Mouse (Mus musculus): ENCODE results near the gene Aasdhppt. TPM values are rescaled to one million over a fixed set of nuclear protein-coding genes. Genes with fewer than 3 reads are reported as not detected.

The Aasdhppt gene
- 34.2 and 35.9 TPM in 2 replicates for polyA plus RNA-seq (2015; fragmentation: Nextera tagmentation; extraction: Ambion mirVana)

DNA sequence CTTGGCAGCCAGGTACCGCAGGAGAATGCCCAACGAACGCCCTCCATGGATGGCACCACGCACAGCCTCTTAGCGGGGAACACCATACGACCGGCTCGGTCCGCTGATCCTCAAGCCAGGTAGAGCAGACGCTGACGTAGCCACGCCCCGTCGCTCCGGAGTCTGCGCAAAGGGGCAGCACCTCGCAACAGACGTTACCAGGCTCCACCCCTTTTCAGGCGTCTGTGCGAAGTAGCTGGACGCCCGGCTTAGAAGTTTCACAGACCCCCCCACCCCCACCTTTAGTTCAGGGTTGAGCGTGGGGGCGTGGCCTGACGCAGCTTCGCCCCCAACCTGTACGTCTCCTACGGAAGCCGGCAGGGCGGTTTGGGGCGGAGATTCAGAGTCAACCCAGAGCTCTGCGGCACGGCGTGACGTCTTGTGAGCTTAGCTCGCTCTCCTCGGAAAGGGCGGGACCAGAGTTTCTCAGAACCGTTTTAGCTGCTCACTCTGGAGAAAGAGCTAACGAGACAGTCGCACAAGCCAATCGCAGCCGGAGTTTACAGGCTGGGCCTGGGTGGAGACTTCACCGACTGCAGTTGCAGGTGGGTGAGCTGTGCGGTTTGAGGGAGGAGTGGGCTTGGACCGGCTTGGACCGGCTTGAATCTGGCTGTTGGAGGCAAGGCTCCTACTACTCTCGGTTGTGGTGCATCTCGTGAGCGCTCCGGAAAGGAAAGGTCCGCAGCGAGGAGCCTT, at the start of gene Aasdhppt, which contains the start of gene Kbtbd3:
TSS of gene Aasdhppt (minus strand) at position 121 of the 735 bp plus-strand sequence.
TSS of gene Kbtbd3 (plus strand) at position 483 of the 735 bp plus-strand sequence.
- under 1% methylated on average over 52 of the region's 53 CpGs for WGBS
- no peaks in the 10 kb centered on the region for H3K27me3 ChIP-seq
- peak within 1 kb of the TSS; percentile 71 for H3K4me3 ChIP-seq
- ATAC-seq: peak; percentile 98
- peak within 1 kb of the TSS; percentile 72 for H3K4me2 ChIP-seq
- H3K9me3 ChIP-seq (replicated peaks): no peaks in the 10 kb centered on the region
- no peaks in the 10 kb centered on the region for H3K36me3 ChIP-seq (ENCODE audit: poor library complexity, severe bottlenecking)
- H3K9ac ChIP-seq: peak within 1 kb of the TSS; percentile 82
- H3K4me1 ChIP-seq: peaks cover 24% of the 10 kb centered on the region
- H3K27ac ChIP-seq: peak within 1 kb of the TSS; percentile 91

- Histone ChIP-seq H3K4me3 (no peak overlapping the region), H3K4me1 (no peaks in the 10 kb centered on the region), H3K36me3 (ENCODE audit: poor library complexity, severe bottlenecking) (no peaks in the 10 kb centered on the region), H3K9me3 (replicated peaks) (no peaks in the 10 kb centered on the region), H3K27me3 (no peaks in the 10 kb centered on the region), H3K9ac (no peak overlapping the region), H3K4me2 (no peak overlapping the region), H3K27ac (no peak overlapping the region)
- no peak for ATAC-seq
- WGBS: 69% methylated on average over 1 of the region's 1 CpGs
Observed at GRCm38 (mm10) chr9:4353163-4353562, 43.9 kb upstream of the Aasdhppt start.

DNA sequence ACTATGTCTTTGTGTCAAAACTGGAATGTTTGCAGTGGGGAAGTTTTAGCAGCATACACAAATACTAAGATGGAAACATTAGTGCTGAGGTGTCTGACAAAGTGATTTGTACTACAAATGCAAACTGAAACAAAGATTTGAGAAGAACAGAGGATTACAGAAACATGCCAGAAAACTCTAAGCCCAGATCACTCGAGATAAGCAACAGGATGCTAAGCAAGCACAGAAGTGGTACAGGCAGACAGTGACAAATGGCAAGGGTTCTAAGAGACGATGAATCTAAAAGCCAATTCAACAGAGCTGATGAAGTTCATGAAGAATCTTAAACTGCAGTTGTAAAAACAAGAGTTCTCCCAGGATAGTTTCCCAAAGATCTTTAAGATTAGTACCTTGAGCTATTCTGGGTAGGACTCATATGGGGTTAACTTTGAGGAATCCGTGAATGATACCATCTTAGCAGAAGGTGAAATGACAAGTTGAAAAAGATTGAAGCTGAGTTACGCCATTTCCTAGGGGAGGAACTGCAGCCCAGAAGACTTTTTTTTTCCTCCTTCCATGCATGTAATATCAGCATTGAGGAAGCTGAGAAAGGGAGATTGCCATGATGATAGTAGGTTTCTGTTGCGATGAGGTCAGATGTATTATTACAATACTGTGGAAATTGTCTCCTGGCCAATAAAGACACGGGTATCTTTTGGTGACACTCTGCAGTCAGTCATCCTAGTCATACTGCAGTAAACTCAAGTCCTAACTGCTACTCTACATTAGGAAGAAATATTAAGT, 9.9 kb upstream of the Aasdhppt start:
- Histone ChIP-seq H3K27me3 (no peaks in the 10 kb centered on the region), H3K4me2 (no peak overlapping the region), H3K36me3 (ENCODE audit: poor library complexity, severe bottlenecking) (no peaks in the 10 kb centered on the region), H3K4me1 (no peaks in the 10 kb centered on the region), H3K27ac (no peak overlapping the region), H3K9me3 (replicated peaks) (no peaks in the 10 kb centered on the region), H3K4me3 (no peak overlapping the region), H3K9ac (no peak overlapping the region)
- WGBS: 88% methylated on average over 6 of the region's 6 CpGs
- no peak for ATAC-seq

DNA sequence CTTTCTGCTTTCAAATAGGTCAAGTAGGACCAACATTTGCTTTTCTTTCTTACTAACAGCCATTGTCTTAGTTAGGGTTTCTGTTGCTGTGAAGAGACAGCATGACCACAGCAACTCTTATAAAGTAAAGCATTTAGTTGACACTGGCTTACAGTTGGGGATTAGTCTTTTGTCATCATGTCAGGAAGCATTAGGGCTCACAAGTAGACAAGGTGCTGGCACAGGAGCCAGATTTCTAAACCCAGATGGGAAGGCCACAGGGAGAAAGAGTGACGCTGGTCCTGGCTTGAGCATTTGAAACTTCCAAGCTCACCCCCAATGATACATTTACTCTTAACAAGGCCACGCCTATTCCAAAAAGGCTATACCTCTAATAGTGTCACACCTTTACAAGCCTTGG, 6.5 kb upstream of the Aasdhppt start:
- H3K27ac ChIP-seq: no peak overlapping the region
- no peaks in the 10 kb centered on the region for H3K36me3 ChIP-seq (ENCODE audit: poor library complexity, severe bottlenecking)
- no peaks in the 10 kb centered on the region for H3K9me3 ChIP-seq (replicated peaks)
- H3K4me1 ChIP-seq: peaks cover 4% of the 10 kb centered on the region
- H3K4me2 ChIP-seq: no peak overlapping the region
- no peak overlapping the region for H3K4me3 ChIP-seq
- no peak for ATAC-seq
- no peaks in the 10 kb centered on the region for H3K27me3 ChIP-seq
- no peak overlapping the region for H3K9ac ChIP-seq
- WGBS: 91% methylated on average over 2 of the region's 2 CpGs

DNA sequence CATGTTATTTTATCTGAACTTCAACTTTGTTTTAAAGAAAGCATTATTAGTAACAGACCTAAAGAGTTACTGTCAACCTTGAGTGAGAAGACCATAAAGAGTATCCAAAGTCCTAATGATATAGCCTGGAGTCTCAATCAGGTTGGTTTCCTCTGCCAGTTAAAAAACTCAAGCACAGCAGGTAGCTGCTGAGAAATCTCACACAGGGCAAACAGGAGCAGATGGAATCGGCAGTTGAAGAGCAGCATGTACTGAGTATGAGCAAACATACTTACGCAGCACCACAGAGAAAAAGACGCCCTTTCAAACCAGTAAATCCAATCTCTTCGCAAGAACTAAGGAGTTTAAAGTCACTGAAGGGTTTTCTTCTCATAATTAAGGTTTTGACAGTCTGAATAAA, 4.7 kb upstream of the Aasdhppt start:
- no peak overlapping the region for H3K4me3 ChIP-seq
- H3K9ac ChIP-seq: no peak overlapping the region
- no peak overlapping the region for H3K27ac ChIP-seq
- WGBS: 89% methylated on average over 4 of the region's 4 CpGs
- no peaks in the 10 kb centered on the region for H3K27me3 ChIP-seq
- no peaks in the 10 kb centered on the region for H3K36me3 ChIP-seq (ENCODE audit: poor library complexity, severe bottlenecking)
- H3K4me2 ChIP-seq: no peak overlapping the region
- H3K4me1 ChIP-seq: peaks cover 11% of the 10 kb centered on the region
- no peak for ATAC-seq
- H3K9me3 ChIP-seq (replicated peaks): no peaks in the 10 kb centered on the region

- H3K4me1 ChIP-seq: peaks cover 24% of the 10 kb centered on the region
- no peak overlapping the region for H3K9ac ChIP-seq
- ATAC-seq: no peak
- no peaks in the 10 kb centered on the region for H3K27me3 ChIP-seq
- H3K4me3 ChIP-seq: no peak overlapping the region
- 88% methylated on average over 3 of the region's 3 CpGs for whole genome bisulfite sequencing
- no peaks in the 10 kb centered on the region for H3K36me3 ChIP-seq (ENCODE audit: poor library complexity, severe bottlenecking)
- H3K9me3 ChIP-seq (replicated peaks): no peaks in the 10 kb centered on the region
- H3K27ac ChIP-seq: no peak overlapping the region
- H3K4me2 ChIP-seq: no peak overlapping the region
Observed at GRCm38 (mm10) chr9:4311162-4311561, 1.9 kb upstream of the Aasdhppt start.

DNA sequence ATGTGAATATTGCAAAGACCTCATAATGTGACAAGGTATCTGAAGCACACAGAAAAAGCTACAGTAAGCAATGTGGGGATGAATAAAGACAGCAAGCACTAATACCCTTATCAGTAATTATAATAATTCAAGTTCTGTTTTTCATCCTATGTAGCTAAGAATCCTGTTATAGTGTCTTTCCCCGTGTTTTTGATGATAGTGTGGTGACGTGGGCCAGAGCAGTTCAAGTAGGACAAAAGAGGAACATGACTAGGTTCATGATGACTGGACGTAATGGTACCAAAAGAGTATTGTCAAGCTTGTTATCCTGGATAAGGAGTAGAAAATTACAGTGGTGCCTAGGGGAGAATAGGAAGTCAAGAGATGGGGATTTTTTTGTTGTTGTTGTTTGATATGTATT, 1.4 kb upstream of the Aasdhppt start:
- H3K9me3 ChIP-seq (replicated peaks): no peaks in the 10 kb centered on the region
- H3K36me3 ChIP-seq (ENCODE audit: poor library complexity, severe bottlenecking): no peaks in the 10 kb centered on the region
- H3K27me3 ChIP-seq: no peaks in the 10 kb centered on the region
- peaks cover 24% of the 10 kb centered on the region for H3K4me1 ChIP-seq
- H3K4me3 ChIP-seq: peak overlapping the region; percentile 71
- WGBS: 73% methylated on average over 3 of the region's 3 CpGs
- H3K4me2 ChIP-seq: peak overlapping the region; percentile 72
- no peak for ATAC-seq
- H3K27ac ChIP-seq: no peak overlapping the region
- peak overlapping the region; percentile 82 for H3K9ac ChIP-seq

GRCm38 (mm10) chr9:4308628-4309350, 482 bp downstream of the Aasdhppt start:
- H3K4me1 ChIP-seq: peaks cover 24% of the 10 kb centered on the region
- H3K9ac ChIP-seq: peak overlapping the region; percentile 77
- H3K36me3 ChIP-seq (ENCODE audit: poor library complexity, severe bottlenecking): no peaks in the 10 kb centered on the region
- peak overlapping the region; percentile 71 for H3K4me3 ChIP-seq
- H3K4me2 ChIP-seq: peak overlapping the region; percentile 72
- no peak for ATAC-seq
- H3K27me3 ChIP-seq: no peaks in the 10 kb centered on the region
- under 1% methylated on average over 36 of the region's 36 CpGs for WGBS
- H3K27ac ChIP-seq: peak overlapping the region; percentile 91
- no peaks in the 10 kb centered on the region for H3K9me3 ChIP-seq (replicated peaks)

GRCm38 (mm10) chr9:4304867-4305266, 4.4 kb downstream of the Aasdhppt start:
- H3K9ac ChIP-seq: no peak overlapping the region
- WGBS: 69% methylated on average over 1 of the region's 1 CpGs
- no peak for ATAC-seq
- no peak overlapping the region for H3K4me3 ChIP-seq
- H3K4me2 ChIP-seq: no peak overlapping the region
- H3K9me3 ChIP-seq (replicated peaks): no peaks in the 10 kb centered on the region
- H3K4me1 ChIP-seq: peaks cover 13% of the 10 kb centered on the region
- H3K36me3 ChIP-seq (ENCODE audit: poor library complexity, severe bottlenecking): peaks cover 22% of the 10 kb centered on the region
- no peaks in the 10 kb centered on the region for H3K27me3 ChIP-seq
- no peak overlapping the region for H3K27ac ChIP-seq

- WGBS: 98% methylated on average over 2 of the region's 2 CpGs
Observed at GRCm38 (mm10) chr9:4300466-4300865, 8.8 kb downstream of the Aasdhppt start.

DNA sequence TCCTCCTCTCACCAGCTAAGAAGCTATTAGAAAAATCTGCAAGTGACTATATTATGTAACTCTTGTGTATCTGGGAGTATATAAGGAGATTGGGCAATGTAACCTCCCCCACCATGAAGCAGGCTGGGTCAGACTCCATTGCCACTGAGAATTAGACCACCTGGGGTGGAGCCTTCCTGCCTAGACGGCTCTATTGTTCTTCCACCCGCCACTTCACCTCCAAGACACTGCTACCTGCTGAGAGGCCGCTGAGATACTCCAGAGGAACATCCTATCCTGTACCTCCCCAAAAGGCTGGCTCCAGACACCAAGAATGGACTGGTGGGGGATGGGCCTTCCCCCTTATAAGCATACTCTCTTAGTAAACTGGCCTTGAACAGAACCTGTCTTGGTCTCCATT, 25.4 kb downstream of the Aasdhppt start:
- no peak overlapping the region for H3K4me3 ChIP-seq
- no peak overlapping the region for H3K9ac ChIP-seq
- H3K27ac ChIP-seq: no peak overlapping the region
- no peaks in the 10 kb centered on the region for H3K27me3 ChIP-seq
- WGBS: 9% methylated on average over 3 of the region's 3 CpGs
- no peak overlapping the region for H3K4me2 ChIP-seq
- H3K36me3 ChIP-seq (ENCODE audit: poor library complexity, severe bottlenecking): peaks cover 8% of the 10 kb centered on the region; the same call in 1 of the 2 replicates
- no peaks in the 10 kb centered on the region for H3K9me3 ChIP-seq (replicated peaks)
- no peak for ATAC-seq
- no peaks in the 10 kb centered on the region for H3K4me1 ChIP-seq

More at GRCm38 (mm10) chr9:4300466-4300865, 8.8 kb downstream of the Aasdhppt start:
- Histone ChIP-seq H3K27me3 (no peaks in the 10 kb centered on the region), H3K9me3 (replicated peaks) (no peaks in the 10 kb centered on the region), H3K27ac (no peak overlapping the region), H3K4me3 (no peak overlapping the region), H3K4me1 (no peaks in the 10 kb centered on the region), H3K9ac (no peak overlapping the region), H3K4me2 (no peak overlapping the region), H3K36me3 (ENCODE audit: poor library complexity, severe bottlenecking) (peaks cover 38% of the 10 kb centered on the region)
- no peak for ATAC-seq

DNA sequence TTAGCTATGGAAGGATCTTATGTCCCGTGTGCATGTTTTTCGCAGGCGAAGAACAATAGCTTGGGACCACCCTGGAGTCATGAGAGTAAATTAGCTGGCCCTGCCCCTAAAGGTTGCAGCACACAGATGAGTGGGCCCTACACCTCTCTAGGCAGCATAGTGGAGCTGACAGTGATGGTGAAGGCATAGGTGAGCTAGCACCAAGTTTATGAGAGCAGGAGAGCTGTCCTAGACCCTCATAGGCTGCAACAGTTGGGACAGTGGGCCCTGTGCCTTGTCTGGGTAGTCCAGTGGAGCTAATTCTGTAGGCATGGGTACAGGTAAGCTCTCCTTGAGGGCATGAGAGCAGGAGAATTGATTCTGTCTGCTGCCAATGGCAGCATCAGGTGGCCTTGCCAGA, 42.4 kb downstream of the Aasdhppt start:
- H3K4me2 ChIP-seq: no peak overlapping the region
- WGBS: 92% methylated on average over 3 of the region's 3 CpGs
- H3K4me1 ChIP-seq: no peaks in the 10 kb centered on the region
- no peaks in the 10 kb centered on the region for H3K27me3 ChIP-seq
- H3K9me3 ChIP-seq (replicated peaks): no peaks in the 10 kb centered on the region
- H3K4me3 ChIP-seq: no peak overlapping the region
- H3K9ac ChIP-seq: no peak overlapping the region
- no peaks in the 10 kb centered on the region for H3K36me3 ChIP-seq (ENCODE audit: poor library complexity, severe bottlenecking)
- no peak for ATAC-seq
- no peak overlapping the region for H3K27ac ChIP-seq
